Mouse (Mus musculus) heart, adult 8-10 months (tissue): ENCODE results near the gene Serpinf2. TPM values are rescaled to one million over a fixed set of nuclear protein-coding genes. Genes with fewer than 3 reads are reported as not detected.

Experiments used
- DNase-seq: peaks from one replicate; pipeline ENCODE4 v3.0.0; 2022; ENCODE audit warnings: low spot score
- total RNA-seq, 4 experiments: library from RNA; stranded (reverse); gene quantifications; 2 replicates each; pipeline ENCODE4 v1.2.4; 2022

The Serpinf2 gene
- total RNA-seq, 4 experiments from 2014 or later, result not detected

GRCm38 (mm10) chr11:75429019-75429705, 10.2 kb downstream of the Serpinf2 start:
- no peak for DNase-seq

GRCm38 (mm10) chr11:75424459-75424858, 14.9 kb downstream of the Serpinf2 start:
- no peak for DNase-seq

DNA sequence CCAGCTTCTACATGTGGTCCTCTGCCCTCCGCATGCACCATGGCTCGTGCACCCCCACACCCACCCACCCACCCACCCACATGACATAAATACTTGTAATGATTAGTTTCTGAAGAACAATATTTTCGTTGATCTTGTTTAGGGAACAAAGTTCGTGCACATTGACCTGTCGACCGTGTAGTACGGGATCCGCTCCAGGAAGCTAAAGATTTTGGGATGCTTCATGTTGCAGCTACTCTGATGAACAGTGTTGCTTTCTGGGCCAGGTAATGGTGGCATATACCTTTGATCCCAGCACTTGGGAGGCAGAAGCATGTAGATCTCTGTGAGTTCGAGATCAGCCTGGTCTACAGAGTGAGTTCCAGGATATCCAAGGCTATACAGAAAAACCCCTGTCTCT, 15.4 kb downstream of the Serpinf2 start:
- no peak for DNase-seq

DNA sequence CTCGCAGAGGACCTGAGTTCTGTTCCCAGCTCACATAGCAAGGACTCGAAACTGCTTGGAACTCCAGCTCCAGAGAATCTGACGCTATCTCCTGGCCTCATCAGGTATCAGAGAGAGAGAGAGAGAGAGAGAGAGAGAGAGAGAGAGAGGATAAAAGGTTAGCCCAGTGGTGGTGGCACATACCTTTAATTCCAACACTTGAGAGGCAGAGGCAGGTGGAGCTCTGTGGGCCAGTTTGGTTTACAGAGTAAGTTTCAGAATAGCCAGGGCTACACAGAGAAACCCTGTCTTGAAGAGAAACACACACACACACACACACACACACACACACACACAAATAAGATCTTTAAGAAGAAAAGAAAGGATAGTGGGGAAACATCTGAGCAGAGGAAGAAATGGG, 16.3 kb downstream of the Serpinf2 start:
- DNase-seq, result no peak

- no peak for DNase-seq
Measured at GRCm38 (mm10) chr11:75422013-75422792, 17.2 kb downstream of the Serpinf2 start, which contains the start of gene Serpinf1. Serpinf1 (minus strand) TSS chr11:75422701.

GRCm38 (mm10) chr11:75421375-75422012, 17.9 kb downstream of the Serpinf2 start:
- DNase-seq, result no peak

- DNase-seq, result no peak
Measured at GRCm38 (mm10) chr11:75420810-75421374, 18.5 kb downstream of the Serpinf2 start.

GRCm38 (mm10) chr11:75420037-75420436, 19.4 kb downstream of the Serpinf2 start:
- DNase-seq, result no peak

- DNase-seq, result no peak
Measured at GRCm38 (mm10) chr11:75415994-75416393, 23.4 kb downstream of the Serpinf2 start.

GRCm38 (mm10) chr11:75415096-75415495, 24.3 kb downstream of the Serpinf2 start:
- DNase-seq, result no peak

DNA sequence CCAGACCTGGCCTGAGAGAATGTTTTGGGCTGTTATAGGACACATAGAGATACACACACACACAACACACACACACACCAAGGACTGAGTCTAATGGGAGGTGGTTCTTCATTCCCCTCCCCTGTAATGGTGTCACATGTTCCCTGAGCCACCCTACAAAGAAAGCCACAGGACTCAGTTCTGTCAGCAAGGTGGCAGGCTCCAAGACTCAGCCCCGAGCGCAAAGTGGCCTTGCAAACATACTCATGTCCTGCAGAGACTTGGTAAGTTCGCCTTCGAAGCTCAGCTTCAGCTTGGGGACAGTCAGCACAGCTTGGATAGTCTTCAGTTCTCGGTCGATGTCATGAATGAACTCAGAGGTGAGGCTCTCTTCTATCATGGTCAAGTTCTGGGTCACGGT, 28.8 kb downstream of the Serpinf2 start:
- no peak for DNase-seq

- DNase-seq, result no peak
Measured at GRCm38 (mm10) chr11:75409679-75410575, 29.5 kb downstream of the Serpinf2 start.

DNA sequence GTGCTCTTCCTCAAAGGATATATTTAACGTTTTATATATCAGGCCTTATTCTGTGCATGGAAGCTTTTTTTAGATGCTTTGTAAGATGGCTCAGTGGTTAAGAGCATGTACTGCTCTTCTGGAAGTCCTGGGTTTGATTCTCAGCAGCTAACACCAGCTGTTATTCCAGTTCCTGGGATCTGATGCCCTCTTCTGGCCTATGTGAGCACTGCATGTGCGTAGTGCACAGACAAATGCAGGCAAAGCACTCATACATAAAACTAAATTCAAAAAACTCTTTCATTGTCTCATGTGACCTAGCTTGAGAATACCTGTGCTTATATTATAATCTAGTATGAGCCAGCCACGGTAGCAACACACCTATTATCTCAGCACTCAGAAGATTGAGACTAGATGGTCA, 32.5 kb downstream of the Serpinf2 start:
- DNase-seq, result no peak

- DNase-seq, result no peak
Measured at GRCm38 (mm10) chr11:75406104-75406503, 33.3 kb downstream of the Serpinf2 start.

GRCm38 (mm10) chr11:75404801-75405200, 34.6 kb downstream of the Serpinf2 start:
- no peak for DNase-seq

DNA sequence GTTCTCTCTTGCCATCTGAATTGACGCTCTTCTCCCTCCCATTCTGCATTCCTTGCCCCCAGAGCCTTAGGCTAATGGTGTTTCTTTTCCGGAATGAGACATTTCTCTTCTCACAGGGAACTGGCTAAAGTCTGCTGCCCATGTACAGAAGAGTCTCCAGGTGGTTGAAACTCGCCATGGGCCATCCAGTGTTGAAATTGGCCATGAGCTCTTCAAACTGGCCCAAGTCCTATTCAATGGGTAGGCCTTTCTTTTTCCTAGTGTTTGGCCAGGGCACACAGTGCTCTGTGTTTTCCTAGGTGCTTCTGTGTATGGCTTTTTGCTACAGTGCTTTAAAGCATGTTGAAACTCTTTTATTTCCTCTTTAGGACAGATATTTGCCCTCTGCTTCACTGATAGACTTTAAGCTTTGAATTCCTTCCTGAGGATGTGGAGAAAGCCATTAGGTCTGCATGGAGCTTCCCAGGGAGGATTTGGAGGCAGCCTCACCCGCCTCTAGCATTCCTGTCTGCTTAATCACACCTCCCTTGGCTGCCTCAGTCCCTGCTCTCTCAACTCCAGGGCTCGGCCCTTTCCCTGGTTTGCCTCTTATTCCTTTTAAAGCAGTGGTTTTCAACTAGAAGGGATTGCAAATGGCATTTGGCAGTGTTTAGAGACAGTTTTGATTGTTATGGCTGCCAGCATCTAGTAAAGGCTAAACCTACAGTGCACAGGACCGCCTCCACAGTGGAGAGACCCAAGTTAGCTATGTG, 35.9 kb downstream of the Serpinf2 start:
- DNase-seq, result peak; percentile 42

DNA sequence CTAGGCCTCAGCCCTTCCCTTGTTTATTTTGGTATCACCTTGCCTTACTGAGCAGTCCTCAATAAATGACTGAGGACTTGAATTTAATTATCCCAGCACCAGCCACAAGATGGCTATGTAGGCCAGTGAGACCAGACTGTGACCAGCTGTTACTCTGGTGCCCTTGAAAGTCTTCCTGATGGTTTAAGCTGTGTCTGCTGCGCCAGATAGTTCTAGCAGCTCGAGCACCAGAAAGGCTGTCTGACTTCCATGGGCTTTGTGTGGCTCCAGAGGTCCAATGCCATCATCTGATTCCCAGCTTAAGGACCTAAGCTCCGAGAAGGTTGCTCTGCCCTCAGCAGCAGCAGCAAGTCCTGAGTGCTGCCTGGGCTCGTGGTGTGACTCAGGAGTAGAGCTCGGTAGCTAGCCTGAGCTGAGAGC, 37.1 kb downstream of the Serpinf2 start:
- DNase-seq, result peak; percentile 53

- DNase-seq, result no peak
Measured at GRCm38 (mm10) chr11:75400099-75400498, 39.3 kb downstream of the Serpinf2 start.

- DNase-seq, result no peak
Measured at GRCm38 (mm10) chr11:75399411-75399841, 40.0 kb downstream of the Serpinf2 start.

DNA sequence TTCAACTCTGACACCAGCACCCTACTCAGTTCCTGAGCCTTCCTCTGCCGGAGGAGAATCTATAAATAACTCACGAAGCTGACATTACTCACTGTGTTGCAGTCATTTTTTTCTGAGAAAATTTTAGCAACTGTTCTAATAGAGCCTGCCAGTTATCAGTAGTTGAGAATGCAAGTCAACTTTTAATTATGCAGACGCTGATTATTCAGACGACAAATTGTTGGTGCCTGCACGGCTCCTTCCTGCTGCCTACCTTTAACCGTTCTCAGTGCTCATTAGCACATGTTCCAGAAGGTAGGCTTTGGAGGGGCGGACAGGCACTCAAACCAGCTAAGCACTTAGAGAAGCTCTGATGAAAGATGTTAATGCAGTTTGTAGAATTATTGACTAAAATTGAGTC, 41.9 kb downstream of the Serpinf2 start:
- no peak for DNase-seq
